Mouse (Mus musculus) testis, adult 2 months (tissue): ENCODE results near the gene Cfap73.

Experiments
- CTCF ChIP-seq: fragments of 200-500 bp; IDR thresholded peaks from 2 replicates; pipeline ENCODE4 v1.5.1; 2012; ENCODE audit warnings: low read depth, mild to moderate bottlenecking, inconsistent platforms, low read length, moderate library complexity; ENCODE audit not compliant: control insufficient read depth, insufficient read depth, insufficient replicate concordance
- POLR2A ChIP-seq: fragments of 200-500 bp; IDR thresholded peaks from 2 replicates; pipeline ENCODE4 v1.6.1; 2012; ENCODE audit warnings: low read depth, mild to moderate bottlenecking, inconsistent platforms, low read length, moderate library complexity; ENCODE audit not compliant: control insufficient read depth

DNA sequence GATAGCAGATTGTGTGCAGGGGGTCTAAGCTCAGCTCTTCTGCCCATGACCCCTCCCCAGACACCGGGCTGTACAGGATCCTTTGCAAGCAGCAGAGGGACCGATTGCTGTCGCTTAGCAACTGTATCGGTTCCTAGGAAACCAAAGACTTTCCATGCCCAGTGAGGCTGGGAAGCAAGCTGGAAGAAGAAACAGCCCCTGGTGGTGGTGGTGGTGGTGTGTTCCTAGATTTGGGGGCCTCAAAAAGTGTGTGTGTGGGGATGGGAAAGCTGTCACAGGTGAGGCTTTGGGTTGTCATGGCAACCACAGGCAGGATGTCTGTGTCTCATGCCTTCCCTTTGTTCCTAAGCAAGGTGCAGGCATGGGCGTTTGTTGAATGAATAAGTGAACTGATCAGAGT, 26.8 kb upstream of the Cfap73 start:
- TF ChIP-seq POLR2A: no peak
- TF ChIP-seq CTCF: no peak
